Comparison of ENCODE assay signal across 9 mouse cellular contexts in the genomic region with DNA sequence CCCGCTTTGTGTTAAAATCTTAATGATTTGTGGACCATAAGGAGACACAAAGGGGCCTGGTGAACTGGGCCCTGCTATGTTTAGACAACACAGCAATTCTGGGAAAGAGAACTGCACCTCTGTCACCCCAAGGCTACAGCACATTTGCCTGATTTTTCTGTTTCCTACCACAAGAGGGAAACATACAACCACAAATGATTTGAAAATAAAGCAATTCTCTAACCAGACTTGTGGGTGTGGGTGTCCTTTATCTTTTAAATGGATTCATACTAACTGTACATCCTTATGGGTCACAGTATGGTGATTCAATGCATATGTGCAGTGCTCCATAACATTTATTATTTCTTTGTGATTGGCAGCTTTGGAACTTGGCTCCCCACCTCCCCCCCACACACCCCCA. TPM values are rescaled to one million over a fixed set of nuclear protein-coding genes. Genes with fewer than 3 reads are reported as not detected.
DNase-seq lines count a peak whose midpoint lies in the region; ATAC-seq lines count a peak whose summit lies in the region.
"Had no signal": no experiment of that assay in that cellular context is flagged by ENCODE, and none has a peak within 500 bp of the region (broad histone marks: within the 10 kb centered on the region; RNA-seq: fewer than 3 reads in every experiment).

No protein-coding gene starts in this region.

- H3K4me1 ChIP-seq in intestine, embryonic 14.5 days (replicated peaks; ENCODE audit: control insufficient read depth, insufficient read depth, low read length) = no peaks in the 10 kb centered on the region; the same call in 1 of the 2 replicates
- H3K4me1 ChIP-seq: limb, embryonic 15.5 days had no signal

- H3K27ac ChIP-seq in intestine, embryonic 14.5 days (ENCODE audit: low read depth) = no peak overlapping the region
- H3K27ac ChIP-seq: heart, embryonic 13.5 days; limb, embryonic 15.5 days had no signal

- no peak for ATAC-seq in intestine, embryonic 14.5 days (replicated peaks; ENCODE audit: low FRiP score, low TSS enrichment, low read depth)

- 50% methylated on average over 1 of the region's 1 CpGs for WGBS in intestine, embryonic 14.5 days

- no peaks in the 10 kb centered on the region for H3K27me3 ChIP-seq in intestine, embryonic 14.5 days (replicated peaks; ENCODE audit: control insufficient read depth, insufficient read depth, low read length)
- no peaks in the 10 kb centered on the region for H3K27me3 ChIP-seq in splenic B cell, adult 2 months (ENCODE audit: control insufficient read depth, insufficient read depth, low read length, poor library complexity, severe bottlenecking)
- H3K27me3 ChIP-seq: heart, embryonic 13.5 days; limb, embryonic 15.5 days had no signal

- H3K9me3 ChIP-seq in intestine, embryonic 14.5 days (ENCODE audit: control insufficient read depth, low read length) = no peaks in the 10 kb centered on the region
- H3K9me3 ChIP-seq: heart, embryonic 13.5 days; limb, embryonic 15.5 days had no signal

- DNase-seq in lung, postnatal 10 days = peak; percentile 18
- no peak for DNase-seq in lung, postnatal 14 days
- DNase-seq in adipocyte (ENCODE audit: low spot score) = peak; percentile 61
- DNase-seq in intestine, embryonic 14.5 days (ENCODE audit: low spot score) = peak; percentile 55
- DNase-seq in splenic B cell, adult 2 months (ENCODE audit: low read depth, low spot score) = peak; percentile 19
- no peak for DNase-seq in urinary bladder, postnatal 10 days (ENCODE audit: low spot score)
- no peak for DNase-seq in kidney, adult 18-20 months

- no peak overlapping the region for H3K4me2 ChIP-seq in intestine, embryonic 14.5 days (ENCODE audit: low read length)
- H3K4me2 ChIP-seq: heart, embryonic 13.5 days; limb, embryonic 15.5 days had no signal

- no peak overlapping the region for H3K9ac ChIP-seq in intestine, embryonic 14.5 days (ENCODE audit: low read length)
- H3K9ac ChIP-seq: heart, embryonic 13.5 days; limb, embryonic 15.5 days had no signal

- H3K4me3 ChIP-seq in intestine, embryonic 14.5 days (ENCODE audit: low read depth, low read length) = no peak overlapping the region
- H3K4me3 ChIP-seq: heart, embryonic 13.5 days; limb, embryonic 15.5 days had no signal

- H3K36me3 ChIP-seq in intestine, embryonic 14.5 days (ENCODE audit: control insufficient read depth, insufficient read depth, low read length) = no peaks in the 10 kb centered on the region
- no peaks in the 10 kb centered on the region for H3K36me3 ChIP-seq in splenic B cell, adult 2 months (ENCODE audit: control insufficient read depth, insufficient read depth, low read length, poor library complexity, severe bottlenecking)
- H3K36me3 ChIP-seq: limb, embryonic 15.5 days had no signal

RNA-seq across cellular contexts. Expression of a gene that starts 17.6 kb away (rescaled TPM):
- 36.2 and 39.9 TPM in 2 replicates for polyA plus RNA-seq in intestine, embryonic 14.5 days (2014; fragmentation: Nextera tagmentation; extraction: Ambion mirVana)

RNA-seq across cellular contexts. Expression of a gene that starts 18.0 kb away (rescaled TPM):
- 142 and 150 TPM in 2 replicates for polyA plus RNA-seq in intestine, embryonic 14.5 days (2014; fragmentation: Nextera tagmentation; extraction: Ambion mirVana)

Comparison
In these comparisons a context has a peak if more than half of its experiments do, and no peak if none do; other contexts are left out.
1. DNase-seq: peak in lung, postnatal 10 days (single experiment), adipocyte (single experiment), intestine, embryonic 14.5 days (single experiment) and splenic B cell, adult 2 months (single experiment); none in lung, postnatal 14 days (single experiment), urinary bladder, postnatal 10 days (single experiment) and kidney, adult 18-20 months (single experiment).